Mouse (Mus musculus) 3T3-L1 (cell line): Measurements from ENCODE around the gene Egflam.

ENCODE experiments used
- DNase-seq: peaks from one replicate; pipeline ENCODE4 v3.0.0-alpha.2; 2015; ENCODE audit warnings: low read depth, low spot score

Gene Egflam

GRCm38 (mm10) chr15:7180576-7180975 is 217.6 kb downstream of the Egflam start:
- no peak for DNase-seq

DNA sequence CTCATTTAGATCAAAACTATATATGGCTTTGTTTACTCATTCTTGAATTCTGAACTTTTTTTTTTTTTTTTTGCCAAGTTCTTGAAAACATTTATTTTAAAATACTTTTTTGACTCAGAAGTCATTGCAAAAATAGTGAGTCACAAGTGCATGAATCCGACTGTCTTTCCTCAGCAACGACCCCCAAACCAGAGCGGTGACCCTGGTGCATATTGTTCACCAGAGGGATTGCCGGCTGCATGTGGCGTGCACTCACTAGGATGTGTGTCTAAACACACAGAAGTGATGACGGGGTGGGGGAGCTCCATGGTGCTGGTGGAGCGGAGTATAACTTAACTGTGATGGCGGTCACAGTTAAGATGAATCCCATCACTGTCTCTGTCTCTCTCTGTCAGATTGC is 224.4 kb downstream of the Egflam start:
- peak; percentile 26 for DNase-seq

DNA sequence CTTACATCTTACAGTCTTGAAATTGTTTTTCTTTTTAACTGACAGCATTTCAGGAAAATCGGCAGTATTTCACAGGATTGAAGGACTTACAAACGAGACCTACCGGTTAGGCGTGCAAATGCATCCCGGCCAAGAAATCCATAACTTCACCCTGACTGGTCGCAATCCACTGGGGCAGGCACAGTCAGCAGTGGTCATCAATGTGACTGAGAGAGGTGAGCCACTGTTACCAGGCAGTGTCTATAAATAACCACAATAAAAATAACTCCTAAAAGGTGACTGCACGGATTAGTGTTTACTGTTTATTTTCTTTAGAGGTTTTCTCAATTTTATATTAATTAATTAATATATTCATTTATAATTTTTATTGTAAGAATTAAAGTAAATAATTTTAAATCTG is 224.8 kb downstream of the Egflam start:
- DNase-seq, result no peak

DNA sequence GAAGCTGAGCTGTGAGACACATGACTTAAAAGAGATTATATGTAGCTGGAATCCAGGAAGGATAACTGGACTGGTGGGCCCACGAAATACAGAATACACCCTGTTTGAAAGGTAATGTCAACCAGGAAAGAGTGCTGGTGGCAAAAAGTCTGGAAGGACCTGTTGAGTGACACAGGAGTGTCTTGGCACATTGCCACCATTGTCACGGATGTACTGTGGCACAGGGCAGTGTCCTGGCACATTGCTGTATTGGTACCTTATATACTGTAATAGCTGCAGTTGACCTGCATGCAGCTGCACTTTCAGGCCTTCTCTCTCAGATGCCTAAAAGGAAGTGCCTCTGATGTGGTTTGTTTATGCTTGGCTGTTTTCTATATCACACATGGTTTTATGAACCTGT is 225.3 kb downstream of the Egflam start:
- DNase-seq, result no peak

DNA sequence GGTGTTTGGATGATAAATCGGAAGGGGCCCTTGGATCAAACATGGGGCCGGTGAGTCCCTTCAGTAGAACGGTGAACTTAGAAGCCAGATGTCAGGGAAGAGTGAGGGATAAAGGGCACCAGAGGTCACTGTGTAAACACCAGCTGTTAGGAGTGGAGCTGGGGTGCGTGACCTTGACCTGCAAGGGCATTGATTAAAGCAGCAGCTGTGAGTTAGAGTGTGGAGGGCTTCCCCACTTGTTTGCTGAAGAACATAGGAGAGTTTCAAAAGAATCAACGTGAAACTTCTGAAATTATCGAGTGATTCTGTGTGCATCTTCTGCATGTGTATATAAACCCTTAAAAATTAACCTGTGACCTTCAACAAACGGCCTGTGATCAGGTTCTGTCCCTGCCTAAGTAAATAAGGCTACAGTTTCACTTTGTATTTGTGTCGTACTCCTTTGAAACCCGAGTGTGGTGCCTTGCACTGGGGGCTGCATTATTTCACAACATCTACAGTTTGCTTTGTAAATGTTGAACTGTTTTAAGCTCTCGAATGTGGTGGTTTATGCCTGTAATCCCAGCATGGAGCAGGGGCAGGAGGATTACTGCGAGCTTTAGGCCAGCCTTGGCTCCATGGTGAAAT is 230.2 kb downstream of the Egflam start:
- DNase-seq, result no peak

DNA sequence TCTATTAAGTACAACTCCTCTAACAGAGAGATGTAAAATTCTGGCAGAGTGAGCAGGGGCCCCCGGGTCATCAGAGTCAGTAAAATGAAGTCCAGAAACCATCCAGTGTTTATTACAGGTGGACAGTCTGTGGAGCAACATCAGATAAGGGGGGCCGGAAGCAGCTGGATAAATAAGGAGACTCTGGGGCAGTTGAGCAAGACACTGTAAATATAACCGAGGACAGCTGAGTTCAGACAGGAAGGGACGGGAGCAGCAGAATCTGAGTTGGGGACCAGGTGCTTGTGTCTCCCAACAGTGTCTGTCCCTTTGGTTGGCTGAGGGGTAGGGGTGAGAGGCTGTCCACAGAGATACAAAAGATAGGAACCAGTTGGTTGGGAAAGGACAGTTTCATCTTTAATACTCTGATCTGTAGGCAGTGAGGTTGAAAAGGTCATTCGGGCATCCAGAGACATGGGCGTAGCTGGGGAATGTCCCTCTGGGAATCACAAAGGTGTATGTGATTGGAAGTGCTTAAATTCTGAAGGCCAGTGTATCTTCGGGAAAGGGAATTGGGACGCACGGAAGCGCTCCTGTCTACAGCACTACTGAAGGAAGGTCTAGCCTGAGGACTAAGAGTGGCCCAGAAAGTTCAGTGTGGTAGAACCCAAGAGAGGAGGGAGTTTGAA is 230.8 kb downstream of the Egflam start:
- DNase-seq, result no peak

DNA sequence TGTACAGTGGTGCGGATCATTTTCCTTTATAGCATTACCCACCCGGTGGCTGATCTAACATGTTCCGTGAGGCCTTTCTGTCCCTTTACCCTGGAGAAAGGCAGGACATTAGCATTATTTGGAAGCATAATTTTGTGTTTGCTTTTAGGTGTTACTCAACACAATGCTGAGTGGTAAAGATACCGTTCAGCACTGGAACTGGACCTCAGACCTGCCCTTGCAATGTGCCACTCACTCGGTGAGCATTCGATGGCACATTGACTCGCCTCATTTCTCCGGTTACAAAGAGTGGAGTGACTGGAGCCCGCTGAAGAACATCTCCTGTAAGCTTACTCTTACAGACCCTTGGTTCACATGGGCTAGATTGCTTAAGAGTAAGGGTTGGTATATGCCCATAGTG is 231.5 kb downstream of the Egflam start:
- DNase-seq, result no peak

DNA sequence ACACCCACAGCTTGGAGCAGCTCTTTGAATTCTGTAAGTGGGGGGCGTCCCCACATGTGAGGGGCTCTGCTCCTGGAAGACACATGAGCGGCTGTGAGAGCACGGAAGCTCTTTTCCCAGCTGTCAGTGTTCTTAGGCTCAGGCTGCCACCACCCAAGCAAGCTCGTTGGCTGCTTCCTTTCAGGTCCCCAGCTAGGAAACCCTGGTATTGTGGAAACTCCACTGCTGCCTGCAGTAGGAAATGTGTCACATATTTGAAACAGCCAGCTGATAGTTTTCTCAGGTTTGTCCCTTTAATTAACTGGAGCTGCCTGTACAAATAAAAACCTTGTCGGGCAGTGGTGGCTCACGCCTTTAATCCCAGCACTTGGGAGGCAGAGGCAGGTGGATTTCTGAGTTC is 234.3 kb downstream of the Egflam start:
- DNase-seq, result no peak

GRCm38 (mm10) chr15:7160321-7160720 is 237.9 kb downstream of the Egflam start:
- DNase-seq, result no peak

DNA sequence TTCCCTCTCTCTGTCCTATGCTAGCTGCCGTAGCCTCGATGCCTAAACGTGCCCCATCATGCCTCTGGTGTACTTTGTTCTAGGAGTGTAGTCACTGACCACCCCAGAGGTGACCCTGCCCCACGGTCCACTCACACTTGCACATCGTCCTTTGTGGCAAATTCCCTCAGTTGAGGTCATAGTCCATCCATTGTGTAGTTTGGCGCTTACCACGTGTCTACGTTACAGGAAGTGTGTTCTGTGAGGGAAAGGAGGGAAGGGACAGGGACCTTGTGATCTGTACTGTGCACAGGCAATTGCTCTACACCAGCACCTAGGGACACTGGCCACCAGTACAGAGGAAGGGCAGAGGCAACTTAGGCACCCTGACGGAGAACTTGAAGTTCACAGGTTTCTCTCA is 238.3 kb downstream of the Egflam start:
- DNase-seq, result no peak

DNA sequence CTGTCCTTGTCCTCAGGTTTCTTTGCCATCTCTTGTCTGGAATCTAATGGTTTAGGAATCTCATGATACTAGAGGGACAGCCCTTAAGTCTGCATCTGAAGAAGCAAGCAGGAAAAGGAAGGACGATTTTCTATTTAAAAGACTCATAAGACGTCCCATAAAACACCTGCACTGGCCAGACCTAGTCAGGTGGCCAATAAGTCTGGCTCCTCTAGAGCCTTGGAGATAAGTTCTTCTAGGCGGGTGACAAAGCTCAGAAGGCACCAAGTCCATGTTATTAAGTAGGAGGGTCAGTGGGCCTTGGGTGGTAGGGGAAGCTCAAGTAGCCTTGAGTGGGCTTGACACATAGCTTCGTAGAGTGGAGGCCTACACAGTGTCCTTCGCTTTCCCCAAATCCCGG is 240.5 kb downstream of the Egflam start:
- DNase-seq, result no peak
